In genomic region chr1:185516041-185516440, GRCm38 (mm10) we compare ENCODE assay signal across 19 mouse cellular contexts.
DNase-seq lines count a peak whose midpoint lies in the region; ATAC-seq and TF ChIP-seq lines count a peak whose summit lies in the region.
"Had no signal": no experiment of that assay in that cellular context is flagged by ENCODE, and none has a peak within 500 bp of the region (broad histone marks: within the 10 kb centered on the region; RNA-seq: fewer than 3 reads in every experiment).

No protein-coding gene starts in this region.

- no peaks in the 10 kb centered on the region for H3K27me3 ChIP-seq in lung, embryonic 15.5 days
- H3K27me3 ChIP-seq in liver, postnatal 0 days (ENCODE audit: insufficient read depth, low read length), result no peaks in the 10 kb centered on the region
- H3K27me3 ChIP-seq: embryonic facial prominence, embryonic 12.5 days; forebrain, embryonic 15.5 days; midbrain, embryonic 12.5 days had no signal

- H3K9me3 ChIP-seq in lung, embryonic 15.5 days, result no peaks in the 10 kb centered on the region
- H3K9me3 ChIP-seq in liver, postnatal 0 days (ENCODE audit: low read length), result no peaks in the 10 kb centered on the region
- H3K9me3 ChIP-seq: embryonic facial prominence, embryonic 12.5 days; forebrain, embryonic 15.5 days; limb, embryonic 10.5 days; midbrain, embryonic 12.5 days had no signal

- no peak overlapping the region for H3K4me3 ChIP-seq in lung, embryonic 15.5 days
- H3K4me3 ChIP-seq in liver, postnatal 0 days (ENCODE audit: low read depth, low read length), result no peak overlapping the region
- H3K4me3 ChIP-seq: embryonic facial prominence, embryonic 12.5 days; forebrain, embryonic 15.5 days; limb, embryonic 10.5 days; midbrain, embryonic 12.5 days had no signal

- peak; percentile 79 for DNase-seq in heart, adult 11 months
- DNase-seq in heart, adult 9 months (ENCODE audit: low spot score in 2 of 2), result no peak
- no peak for DNase-seq in lung, postnatal 25 days (ENCODE audit: low spot score)
- no peak for DNase-seq in liver, postnatal 0 days
- no peak for DNase-seq in left cerebral cortex, postnatal 10 days (ENCODE audit: extremely low spot score in 1 of 2, low spot score in 2 of 2)
- DNase-seq: cerebellum, adult 9-10 months; gastrocnemius, postnatal 14 days; right cerebral cortex, postnatal 4 days had no signal

- H3K4me1 ChIP-seq in lung, embryonic 15.5 days, result no peaks in the 10 kb centered on the region
- H3K4me1 ChIP-seq in liver, postnatal 0 days (ENCODE audit: insufficient read depth), result no peaks in the 10 kb centered on the region
- H3K4me1 ChIP-seq: embryonic facial prominence, embryonic 12.5 days; forebrain, embryonic 15.5 days; midbrain, embryonic 12.5 days had no signal

- TF ChIP-seq CTCF in liver, postnatal 0 days (IDR thresholded peaks at IDR 0.05; ENCODE audit: low read depth), result no peak

- no peak overlapping the region for H3K27ac ChIP-seq in lung, embryonic 15.5 days
- peak overlapping the region; percentile 78 for H3K27ac ChIP-seq in liver, postnatal 0 days (ENCODE audit: low read depth)
- H3K27ac ChIP-seq: embryonic facial prominence, embryonic 12.5 days; forebrain, embryonic 15.5 days; kidney, postnatal 0 days; limb, embryonic 10.5 days; midbrain, embryonic 12.5 days had no signal

- TF ChIP-seq EP300 in liver, postnatal 0 days (IDR thresholded peaks at IDR 0.05; ENCODE audit: low read depth), result no peak

- H3K4me2 ChIP-seq in lung, embryonic 15.5 days, result no peak overlapping the region
- peak overlapping the region; percentile 52 for H3K4me2 ChIP-seq in liver, postnatal 0 days (ENCODE audit: low read depth, low read length)
- H3K4me2 ChIP-seq: embryonic facial prominence, embryonic 12.5 days; forebrain, embryonic 15.5 days; midbrain, embryonic 12.5 days had no signal

- H3K9ac ChIP-seq in lung, embryonic 15.5 days, result no peak overlapping the region
- H3K9ac ChIP-seq in liver, postnatal 0 days (replicated peaks), result peak overlapping the region; percentile 12; the same call in 1 of the 2 replicates
- H3K9ac ChIP-seq: embryonic facial prominence, embryonic 12.5 days; forebrain, embryonic 15.5 days; midbrain, embryonic 12.5 days had no signal

- peak; percentile 11; the same call in 1 of the 2 replicates for ATAC-seq in lung, embryonic 15.5 days (ENCODE audit: borderline replicate concordance, extremely low read depth, low FRiP score, low TSS enrichment)
- ATAC-seq in erythroid progenitor cell, adult 5-6 weeks (replicated peaks; ENCODE audit: low FRiP score, poor library complexity, severe bottlenecking), result 0 out of 2 replicates have a peak, but pooled peaks have one; percentile 17
- ATAC-seq in liver, postnatal 0 days, result peak; percentile 7
- ATAC-seq in frontal cortex, adult (ENCODE audit: low TSS enrichment), result no peak
- ATAC-seq: activated CD4-positive, CD25-positive, alpha-beta regulatory T cell, adult 4 months; forebrain, embryonic 15.5 days; hindbrain, embryonic 16.5 days; lung, postnatal 0 days had no signal

- 60% methylated on average over 10 of the region's 10 CpGs for WGBS in lung, embryonic 15.5 days
- WGBS in liver, postnatal 0 days (ENCODE audit: insufficient replicate concordance), result 66% methylated on average over 10 of the region's 10 CpGs

- intact Hi-C loops in left cerebral cortex, postnatal 10 days (cut with DNase I), result no loop called here

- no peaks in the 10 kb centered on the region for H3K36me3 ChIP-seq in lung, embryonic 15.5 days
- no peaks in the 10 kb centered on the region for H3K36me3 ChIP-seq in liver, postnatal 0 days (replicated peaks; ENCODE audit: insufficient read depth, low read length)
- H3K36me3 ChIP-seq: embryonic facial prominence, embryonic 12.5 days; forebrain, embryonic 15.5 days; limb, embryonic 10.5 days; midbrain, embryonic 12.5 days had no signal
